In genomic region chr19:36789873-36790733, GRCm38 (mm10) we compare ENCODE assay signal across 8 mouse cellular contexts. TPM values are rescaled to one million over a fixed set of nuclear protein-coding genes. Genes with fewer than 3 reads are reported as not detected.
DNase-seq lines count a peak whose midpoint lies in the region; ATAC-seq and TF ChIP-seq lines count a peak whose summit lies in the region.

No protein-coding gene starts in this region.

- no peaks in the 10 kb centered on the region for H3K9me3 ChIP-seq in heart, postnatal 0 days (replicated peaks; ENCODE audit: control insufficient read depth, low read length)
- H3K9me3 ChIP-seq in limb, embryonic 12.5 days: no peaks in the 10 kb centered on the region

- ATAC-seq in heart, postnatal 0 days (ENCODE audit: insufficient read depth, low read depth): peak; percentile 68
- peak; percentile 63; the same call in 1 of the 2 replicates for ATAC-seq in limb, embryonic 12.5 days (ENCODE audit: insufficient number of reproducible peaks, insufficient read depth, low FRiP score, low TSS enrichment, low read depth)
- ATAC-seq in megakaryocyte, adult 5-6 weeks (ENCODE audit: poor library complexity, severe bottlenecking): no peak

- TF ChIP-seq POLR2A in cerebellum, adult 2 months (IDR thresholded peaks at IDR 0.05; ENCODE audit: borderline replicate concordance, insufficient read depth, low read length): no peak

- no peak overlapping the region for H3K9ac ChIP-seq in heart, postnatal 0 days (replicated peaks; ENCODE audit: low read depth, low read length)
- no peak overlapping the region for H3K9ac ChIP-seq in limb, embryonic 12.5 days (replicated peaks)

- H3K27me3 ChIP-seq in cerebellum, adult 2 months (ENCODE audit: control insufficient read depth, insufficient read depth, low read length): no peaks in the 10 kb centered on the region
- no peaks in the 10 kb centered on the region for H3K27me3 ChIP-seq in heart, postnatal 0 days (ENCODE audit: control insufficient read depth, insufficient read depth, low read length)
- H3K27me3 ChIP-seq in limb, embryonic 12.5 days: no peaks in the 10 kb centered on the region

- H3K4me3 ChIP-seq in cerebellum, adult 2 months (replicated peaks; ENCODE audit: insufficient read depth, low read depth, low read length): no peak overlapping the region
- H3K4me3 ChIP-seq in heart, postnatal 0 days (ENCODE audit: low read depth, low read length): no peak overlapping the region
- no peak overlapping the region for H3K4me3 ChIP-seq in limb, embryonic 12.5 days (replicated peaks)

- TF ChIP-seq CTCF in cerebellum, adult 2 months (IDR thresholded peaks at IDR 0.05; ENCODE audit: borderline replicate concordance, insufficient read depth, low read depth, low read length): no peak
- TF ChIP-seq CTCF in heart, postnatal 0 days (IDR thresholded peaks at IDR 0.05; ENCODE audit: low read depth): no peak

- TF ChIP-seq EP300 in heart, postnatal 0 days (IDR thresholded peaks at IDR 0.05; ENCODE audit: low read depth): no peak

- 13% methylated on average over 17 of the region's 17 CpGs for WGBS in cerebellum, adult 2 months
- 60% methylated on average over 17 of the region's 17 CpGs for WGBS in heart, postnatal 0 days
- WGBS in limb, embryonic 12.5 days: 61% methylated on average over 17 of the region's 17 CpGs

- DNase-seq in left cerebral cortex, postnatal 4 days: peak; percentile 70
- no peak for DNase-seq in left cerebral cortex, adult 18-20 months (ENCODE audit: low spot score in 2 of 2)
- peak; percentile 23 to 28 for DNase-seq in cerebellum, adult 2 months
- DNase-seq in heart, postnatal 0 days (ENCODE audit: low spot score): peak; percentile 71
- peak; percentile 84 for DNase-seq in testis, postnatal 14 days (ENCODE audit: low spot score)
- DNase-seq in yolk sac, embryonic 10.5 days (ENCODE audit: low spot score): no peak

- H3K4me2 ChIP-seq in heart, postnatal 0 days (ENCODE audit: low read depth, low read length): 0 out of 2 replicates have a peak overlapping the region, but pooled peaks have one; percentile 12
- H3K4me2 ChIP-seq in limb, embryonic 12.5 days: no peak overlapping the region

- no peaks in the 10 kb centered on the region for H3K36me3 ChIP-seq in heart, postnatal 0 days (replicated peaks; ENCODE audit: control insufficient read depth, insufficient read depth, low read length)
- H3K36me3 ChIP-seq in limb, embryonic 12.5 days: no peaks in the 10 kb centered on the region

- H3K27ac ChIP-seq in cerebellum, adult 2 months (ENCODE audit: insufficient read depth, low read length): no peak overlapping the region
- H3K27ac ChIP-seq in heart, postnatal 0 days (ENCODE audit: low read depth): peak overlapping the region; percentile 53
- peak overlapping the region; percentile 53 for H3K27ac ChIP-seq in limb, embryonic 12.5 days

- intact Hi-C loops in left cerebral cortex, postnatal 4 days (cut with DNase I): no loop called here

- H3K4me1 ChIP-seq in cerebellum, adult 2 months (ENCODE audit: control insufficient read depth, insufficient read depth, low read length): peaks cover 2% of the 10 kb centered on the region; the same call in 1 of the 2 replicates
- peaks cover 17% of the 10 kb centered on the region; the same call in 1 of the 2 replicates for H3K4me1 ChIP-seq in heart, postnatal 0 days (ENCODE audit: control insufficient read depth, insufficient read depth)
- peaks cover 6% of the 10 kb centered on the region for H3K4me1 ChIP-seq in limb, embryonic 12.5 days (replicated peaks)

RNA-seq across cellular contexts. Expression of gene Tnks2, which starts 43.9 kb away (rescaled TPM):
- total RNA-seq in left cerebral cortex, postnatal 4 days (2021): 100 to 1,000 TPM; 146 to 148 TPM
- 100 to 1,000 TPM; 110 to 117 TPM for total RNA-seq in left cerebral cortex, adult 18-20 months (2021)
- polyA plus RNA-seq in cerebellum, adult 2 months (2012; rRNA removed): 52.8 and 56.7 TPM in 2 replicates
- 84.8 and 127 TPM in 2 replicates for total RNA-seq in heart, postnatal 0 days (2014; rRNA removed; ENCODE audit: low replicate concordance)
- polyA plus RNA-seq in heart, postnatal 0 days (2015; fragmentation: Nextera tagmentation; extraction: Ambion mirVana): 17.1 and 19.8 TPM in 2 replicates
- 77.0 and 93.1 TPM in 2 replicates for polyA plus RNA-seq in limb, embryonic 12.5 days (2016; fragmentation: Nextera tagmentation; extraction: Ambion mirVana)
- total RNA-seq in megakaryocyte, adult 5-6 weeks (2015): 57.7 and 60.9 TPM in 2 replicates
- total RNA-seq in megakaryocyte, adult 5-6 weeks (2017): 78.5 and 88.0 TPM in 2 replicates

RNA-seq across cellular contexts. Expression of gene Ppp1r3c, which starts 53.6 kb away (rescaled TPM):
- 10 to 100 TPM; 17.4 to 19.9 TPM for total RNA-seq in left cerebral cortex, postnatal 4 days (2021)
- 10 to 100 TPM; 48.8 to 61.9 TPM for total RNA-seq in left cerebral cortex, adult 18-20 months (2021)
- polyA plus RNA-seq in cerebellum, adult 2 months (2012; rRNA removed): 24.5 and 26.9 TPM in 2 replicates
- total RNA-seq in heart, postnatal 0 days (2014; rRNA removed; ENCODE audit: low replicate concordance): 35.1 and 56.9 TPM in 2 replicates
- polyA plus RNA-seq in heart, postnatal 0 days (2015; fragmentation: Nextera tagmentation; extraction: Ambion mirVana): 39.0 and 44.6 TPM in 2 replicates
- polyA plus RNA-seq in limb, embryonic 12.5 days (2016; fragmentation: Nextera tagmentation; extraction: Ambion mirVana): 4.0 and 4.3 TPM in 2 replicates
- not detected in 2 replicates for total RNA-seq in megakaryocyte, adult 5-6 weeks (2015)
- total RNA-seq in megakaryocyte, adult 5-6 weeks (2017): not detected in 2 replicates

Comparison
In these comparisons a context has a peak if more than half of its experiments do, and no peak if none do; other contexts are left out.
1. DNase-seq: peak in left cerebral cortex, postnatal 4 days (single experiment), cerebellum, adult 2 months (2 of 2), heart, postnatal 0 days (single experiment) and testis, postnatal 14 days (single experiment); none in left cerebral cortex, adult 18-20 months (0 of 2) and yolk sac, embryonic 10.5 days (single experiment).
2. RNA of gene Ppp1r3c, which starts 53.6 kb away (total RNA-seq): 48.8 to 61.9 TPM in left cerebral cortex, adult 18-20 months, 35.1 to 56.9 TPM in heart, postnatal 0 days and 17.4 to 19.9 TPM in left cerebral cortex, postnatal 4 days; not detected in megakaryocyte, adult 5-6 weeks; every median in the first group is over 10 times any median in the second.